Mouse (Mus musculus) activated CD4-positive, CD25-positive, alpha-beta regulatory T cell (primary cell): ENCODE results near the gene Cfap58. TPM values are rescaled to one million over a fixed set of nuclear protein-coding genes. Genes with fewer than 3 reads are reported as not detected.

ENCODE experiments used
- polyA plus RNA-seq, 2 experiments: library from polyadenylated mRNA; unstranded; fragments of 100-300 nt; shearing (Covaris generic); gene quantifications; one replicate each; pipeline ENCODE4 v1.2.1; 2017

Gene Cfap58
- not detected for polyA plus RNA-seq

DNA sequence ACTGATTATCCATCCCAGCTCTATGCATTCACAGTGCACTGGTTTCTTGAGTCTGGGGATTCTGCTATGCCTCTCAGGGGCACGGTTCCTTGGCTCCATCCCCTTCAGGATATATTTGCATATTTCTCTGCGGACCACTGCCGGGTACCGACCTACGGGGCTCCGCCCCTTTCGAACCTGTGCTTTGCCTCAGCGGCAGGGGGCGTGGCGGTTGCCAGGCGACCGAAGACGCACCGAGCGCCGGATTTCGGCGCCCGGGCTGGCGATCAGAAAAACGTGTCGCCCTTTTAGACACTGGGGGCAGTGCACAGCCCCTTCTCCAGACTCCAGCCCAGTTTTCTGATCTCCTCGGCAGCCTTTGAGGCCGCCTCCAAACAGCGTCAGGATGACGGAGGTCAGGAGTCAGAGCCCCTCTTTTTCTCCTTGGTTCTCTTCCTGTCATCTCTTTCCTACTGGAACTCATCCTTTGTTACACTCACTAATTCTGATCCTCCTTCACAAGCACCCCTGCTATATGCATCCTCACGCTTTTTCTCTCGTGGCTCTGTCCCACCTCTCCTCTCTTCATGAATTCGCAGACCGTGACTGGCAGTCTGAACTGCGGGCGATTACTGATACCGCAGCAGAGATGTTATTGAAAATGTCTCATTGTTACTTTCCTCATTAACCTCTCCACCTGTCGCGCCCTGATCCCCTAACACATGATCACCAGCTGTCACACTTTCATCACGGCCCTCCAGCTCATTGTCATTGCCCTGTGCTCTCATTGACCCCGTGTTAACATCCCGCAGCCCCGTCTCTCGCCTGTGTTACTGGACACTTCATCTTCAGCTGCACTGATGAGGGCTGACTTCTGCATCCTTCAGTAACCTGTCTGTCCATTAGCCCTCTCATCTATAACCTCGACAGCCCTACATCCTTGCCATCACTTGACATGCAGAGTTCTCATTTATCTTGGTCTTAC, at the start of gene Cfap58:
Gene Cfap58 (plus strand): TSS at position 233 of the 964 bp plus-strand sequence.

DNA sequence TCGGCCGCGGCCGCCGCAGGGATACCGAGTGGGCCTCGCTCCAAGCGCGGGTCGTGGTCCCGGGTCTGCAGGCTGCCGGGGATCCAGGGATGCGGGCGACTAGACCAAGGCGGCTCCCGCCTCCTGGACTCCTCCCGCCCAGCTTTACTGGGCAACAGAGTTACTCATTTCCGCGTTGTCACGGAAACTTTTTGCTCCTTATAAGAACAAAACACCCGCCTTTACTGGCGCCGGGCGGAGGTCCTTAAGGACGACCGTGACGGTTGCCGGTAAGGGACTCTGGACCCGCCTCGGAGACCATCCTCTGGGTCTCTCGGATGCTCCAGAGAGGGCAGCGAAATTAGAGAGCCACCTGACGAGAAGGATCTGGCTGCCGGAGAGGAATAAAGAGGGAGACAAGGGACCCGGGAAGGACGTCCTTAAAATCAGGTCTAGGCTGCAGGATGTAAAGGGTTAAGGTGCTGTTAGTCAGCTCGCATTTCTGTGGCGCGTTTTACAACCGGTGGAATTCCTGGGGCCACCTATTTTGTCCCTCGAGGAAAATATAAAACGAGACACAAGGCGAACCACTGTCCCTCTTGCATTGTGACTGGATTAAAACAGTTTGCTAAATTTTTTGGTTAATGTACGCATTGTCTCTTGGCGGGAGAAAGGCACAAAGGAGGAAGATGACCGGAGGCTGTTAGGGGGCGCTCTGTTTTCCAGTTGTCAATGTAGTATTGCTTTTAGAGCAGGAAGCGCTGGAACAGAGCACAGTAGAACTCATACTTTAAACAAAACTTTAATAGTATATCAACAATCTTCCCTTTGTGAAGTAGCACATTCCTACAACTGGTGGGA, 18.1 kb upstream of the Cfap58 start, which contains the start of the genes Cfap43 and Itprip:
Gene Cfap43 (minus strand): TSS at position 162 of the 840 bp plus-strand sequence.
Gene Itprip (minus strand): TSS at position 174 of the 840 bp plus-strand sequence.

Other genes with a start within 250 kb of the Cfap58 start
- under 1 TPM; 0.16 to 0.34 TPM for gene Col17a1, start 245.6 kb upstream of the Cfap58 start, polyA plus RNA-seq
- 100 to 1,000 TPM; 138 to 165 TPM for gene Sfr1, start 206.0 kb upstream of the Cfap58 start, polyA plus RNA-seq
- 10 to 100 TPM; 56.0 to 69.7 TPM for gene Gsto1, start 82.7 kb upstream of the Cfap58 start, polyA plus RNA-seq
- 1 to 10 TPM in 1 of 2 experiments, not detected in 1; 1.2 TPM for gene Gsto2, start 72.1 kb upstream of the Cfap58 start, polyA plus RNA-seq
- under 1 TPM; 0.17 to 0.90 TPM for gene Cfap43, start 18.4 kb upstream of the Cfap58 start, polyA plus RNA-seq
- 10 to 100 TPM; 21.2 to 33.2 TPM for gene Itprip, start 18.4 kb upstream of the Cfap58 start, polyA plus RNA-seq